Mouse (Mus musculus) hindbrain, embryonic 16.5 days (tissue): ENCODE results near the gene Rapgef1. TPM values are rescaled to one million over a fixed set of nuclear protein-coding genes. Genes with fewer than 3 reads are reported as not detected.

ENCODE experiments used
- ATAC-seq: fragments of 200-750 bp; cut with Nextera tagmentation; 2 replicates; pipeline ENCODE4 v1.8.0; 2017; ENCODE audit warnings: moderate TSS enrichment, moderate library complexity
- H3K27ac ChIP-seq: fragments of 300-500 bp; sonication (generic); 2 replicates; pipeline ENCODE4 v1.5.1; 2014; ENCODE audit warnings: low read depth, mild to moderate bottlenecking, control low read depth, low read length, moderate library complexity
- H3K27me3 ChIP-seq: fragments of 300-500 bp; sonication (generic); replicated peaks from 2 replicates; pipeline ENCODE4 v1.6.1; 2014; ENCODE audit warnings: low read length; ENCODE audit not compliant: control insufficient read depth, insufficient read depth
- H3K36me3 ChIP-seq: fragments of 300-500 bp; sonication (generic); 2 replicates; pipeline ENCODE4 v1.6.1; 2014; ENCODE audit warnings: mild to moderate bottlenecking, low read length, moderate library complexity, mixed read lengths; ENCODE audit not compliant: control insufficient read depth, insufficient read depth
- H3K4me1 ChIP-seq: fragments of 300-500 bp; sonication (generic); 2 replicates; pipeline ENCODE4 v1.6.1; 2014; ENCODE audit warnings: low read depth, low read length; ENCODE audit not compliant: control insufficient read depth, insufficient read depth
- H3K4me2 ChIP-seq: fragments of 300-500 bp; sonication (generic); 2 replicates; pipeline ENCODE4 v1.6.1; 2014; ENCODE audit warnings: mild to moderate bottlenecking, low read length, control low read depth, moderate library complexity
- H3K4me3 ChIP-seq: fragments of 300-500 bp; sonication (generic); 2 replicates; pipeline ENCODE4 v1.5.1; 2014; ENCODE audit warnings: mild to moderate bottlenecking, low read length, control low read depth, moderate library complexity
- H3K9ac ChIP-seq: fragments of 300-500 bp; sonication (generic); 2 replicates; pipeline ENCODE4 v1.6.1; 2014; ENCODE audit warnings: low read depth, mild to moderate bottlenecking, control low read depth, low read length, moderate library complexity
- H3K9me3 ChIP-seq: fragments of 300-500 bp; sonication (generic); 2 replicates; pipeline ENCODE4 v1.6.1; 2014; ENCODE audit warnings: mild to moderate bottlenecking, low read length, moderate library complexity; ENCODE audit not compliant: control insufficient read depth
- WGBS: fragments of 180-500 bp; shearing (Covaris S2); extraction: QIAGEN DNeasy Blood & Tissue Kit; methylation state at CpG from one replicate; pipeline ENCODE4 v1.1.7; 2014; 5-methylcytosine and 5-hydroxymethylcytosine counted together
- polyA plus RNA-seq: library from polyadenylated mRNA; unstranded; fragments of >200 nt; fragmentation: Nextera tagmentation; extraction: Ambion mirVana; gene quantifications from 2 replicates; pipeline ENCODE4 v1.2.1, GENCODE M21; 2015

Gene Rapgef1
- polyA plus RNA-seq, 1 experiment from 2014 or later: 14.8 TPM

GRCm38 (mm10) chr2:29747852-29748251, 128.3 kb downstream of the Rapgef1 start:
- no peak overlapping the region for H3K9ac ChIP-seq
- H3K27me3 ChIP-seq: peaks cover 27% of the 10 kb centered on the region
- H3K4me1 ChIP-seq: peaks cover 10% of the 10 kb centered on the region; the same call in 1 of the 2 replicates
- H3K27ac ChIP-seq: no peak overlapping the region
- 63% methylated on average over 5 of the region's 5 CpGs for WGBS
- no peaks in the 10 kb centered on the region for H3K9me3 ChIP-seq
- no peak overlapping the region; the same call in 1 of the 2 replicates for H3K4me2 ChIP-seq
- no peaks in the 10 kb centered on the region for H3K36me3 ChIP-seq
- H3K4me3 ChIP-seq: no peak overlapping the region
- no peak for ATAC-seq

- no peak overlapping the region for H3K4me3 ChIP-seq
- 90% methylated on average over 4 of the region's 4 CpGs for WGBS
Measured at GRCm38 (mm10) chr2:29748499-29748898, 129.0 kb downstream of the Rapgef1 start.

GRCm38 (mm10) chr2:29751497-29751896, 132.0 kb downstream of the Rapgef1 start, which contains the start of gene Gm13420:
Gene Gm13420, minus strand, starts transcription at chr2:29751685.
- Histone ChIP-seq H3K9ac (peak within 1 kb of the TSS; percentile 21; the same call in 1 of the 2 replicates), H3K4me3 (no peak within 1 kb of the TSS; the same call in 1 of the 2 replicates), H3K4me1 (peaks cover 10% of the 10 kb centered on the region; the same call in 1 of the 2 replicates), H3K9me3 (no peaks in the 10 kb centered on the region), H3K4me2 (peak within 1 kb of the TSS; percentile 41), H3K27ac (no peak within 1 kb of the TSS), H3K27me3 (peaks cover 24% of the 10 kb centered on the region), H3K36me3 (no peaks in the 10 kb centered on the region)
- 8% methylated on average over 28 of the region's 28 CpGs for WGBS
- ATAC-seq: no peak

More at GRCm38 (mm10) chr2:29748499-29748898, 129.0 kb downstream of the Rapgef1 start:
- Histone ChIP-seq H3K27me3 (peaks cover 27% of the 10 kb centered on the region), H3K27ac (no peak overlapping the region), H3K9me3 (no peaks in the 10 kb centered on the region), H3K36me3 (no peaks in the 10 kb centered on the region), H3K4me2 (no peak overlapping the region), H3K4me1 (peaks cover 10% of the 10 kb centered on the region; the same call in 1 of the 2 replicates), H3K9ac (no peak overlapping the region)
- no peak for ATAC-seq

GRCm38 (mm10) chr2:29752397-29752796, 132.9 kb downstream of the Rapgef1 start:
- ATAC-seq: no peak
- Histone ChIP-seq H3K27me3 (peaks cover 24% of the 10 kb centered on the region), H3K27ac (no peak overlapping the region), H3K4me2 (no peak overlapping the region), H3K4me1 (peaks cover 7% of the 10 kb centered on the region; the same call in 1 of the 2 replicates), H3K36me3 (no peaks in the 10 kb centered on the region), H3K4me3 (no peak overlapping the region), H3K9ac (no peak overlapping the region), H3K9me3 (no peaks in the 10 kb centered on the region)
- WGBS: 85% methylated on average over 5 of the region's 5 CpGs

GRCm38 (mm10) chr2:29755693-29756092, 136.2 kb downstream of the Rapgef1 start:
- no peaks in the 10 kb centered on the region for H3K9me3 ChIP-seq
- no peak overlapping the region for H3K27ac ChIP-seq
- ATAC-seq: no peak
- no peak overlapping the region for H3K9ac ChIP-seq
- no peak overlapping the region for H3K4me3 ChIP-seq
- peaks cover 16% of the 10 kb centered on the region for H3K27me3 ChIP-seq
- H3K4me1 ChIP-seq: peaks cover 6% of the 10 kb centered on the region; the same call in 1 of the 2 replicates
- no peaks in the 10 kb centered on the region for H3K36me3 ChIP-seq
- no peak overlapping the region for H3K4me2 ChIP-seq

GRCm38 (mm10) chr2:29764831-29765230, 145.3 kb downstream of the Rapgef1 start:
- no peaks in the 10 kb centered on the region for H3K36me3 ChIP-seq
- no peak overlapping the region for H3K27ac ChIP-seq
- no peaks in the 10 kb centered on the region for H3K9me3 ChIP-seq
- no peaks in the 10 kb centered on the region; the same call in 1 of the 2 replicates for H3K27me3 ChIP-seq
- no peak overlapping the region for H3K4me3 ChIP-seq
- H3K9ac ChIP-seq: no peak overlapping the region
- ATAC-seq: no peak
- H3K4me2 ChIP-seq: no peak overlapping the region
- H3K4me1 ChIP-seq: no peaks in the 10 kb centered on the region
- WGBS: 3% methylated on average over 1 of the region's 1 CpGs

- H3K9ac ChIP-seq: no peak overlapping the region
Measured at GRCm38 (mm10) chr2:29767976-29768709, 148.6 kb downstream of the Rapgef1 start.

GRCm38 (mm10) chr2:29768901-29769300, 149.4 kb downstream of the Rapgef1 start:
- WGBS: 72% methylated on average over 9 of the region's 9 CpGs
- Histone ChIP-seq H3K4me1 (no peaks in the 10 kb centered on the region), H3K9ac (no peak overlapping the region), H3K36me3 (peaks cover 7% of the 10 kb centered on the region; the same call in 1 of the 2 replicates), H3K27ac (no peak overlapping the region), H3K4me3 (no peak overlapping the region), H3K27me3 (no peaks in the 10 kb centered on the region), H3K4me2 (no peak overlapping the region), H3K9me3 (no peaks in the 10 kb centered on the region)
- ATAC-seq: no peak

More at GRCm38 (mm10) chr2:29767976-29768709, 148.6 kb downstream of the Rapgef1 start:
- Histone ChIP-seq H3K9me3 (no peaks in the 10 kb centered on the region), H3K27me3 (no peaks in the 10 kb centered on the region), H3K4me1 (no peaks in the 10 kb centered on the region), H3K4me2 (no peak overlapping the region), H3K27ac (no peak overlapping the region), H3K36me3 (0 out of 2 replicates have a peak, but pooled peaks cover 2% of the 10 kb centered on the region), H3K4me3 (no peak overlapping the region)
- 69% methylated on average over 11 of the region's 11 CpGs for WGBS
- no peak for ATAC-seq

GRCm38 (mm10) chr2:29770162-29770561, 150.6 kb downstream of the Rapgef1 start:
- Histone ChIP-seq H3K4me1 (no peaks in the 10 kb centered on the region), H3K9me3 (no peaks in the 10 kb centered on the region), H3K27ac (no peak overlapping the region), H3K9ac (no peak overlapping the region), H3K4me3 (no peak overlapping the region), H3K36me3 (peaks cover 7% of the 10 kb centered on the region; the same call in 1 of the 2 replicates), H3K27me3 (no peaks in the 10 kb centered on the region), H3K4me2 (no peak overlapping the region)
- ATAC-seq: no peak
